Mouse (Mus musculus) hindbrain, embryonic 14.5 days (tissue): ENCODE data around the gene Tanc1. TPM values are rescaled to one million over a fixed set of nuclear protein-coding genes. Genes with fewer than 3 reads are reported as not detected.
A peak's percentile ranks its signal among the peaks of the same experiment; 100 is the strongest.

Experiments used
- ATAC-seq: fragments of 200-750 bp; cut with Nextera tagmentation; 2 replicates; pipeline ENCODE4 v1.8.0; 2017; ENCODE audit warnings: moderate number of reproducible peaks, mild to moderate bottlenecking, moderate TSS enrichment, moderate library complexity; ENCODE audit not compliant: low FRiP score
- DNase-seq: peaks from one replicate; pipeline ENCODE4 v3.0.0-alpha.2; 2015; ENCODE audit warnings: low spot score
- H3K27ac ChIP-seq: fragments of 300-500 bp; sonication (generic); 2 replicates; pipeline ENCODE4 v1.5.1; 2014; ENCODE audit warnings: mild to moderate bottlenecking, moderate library complexity
- H3K27me3 ChIP-seq: fragments of 300-500 bp; sonication (generic); 2 replicates; pipeline ENCODE4 v1.6.1; 2014; ENCODE audit warnings: mild to moderate bottlenecking, low read length, mixed read lengths; ENCODE audit not compliant: control insufficient read depth, insufficient read depth
- H3K36me3 ChIP-seq: fragments of 300-500 bp; sonication (generic); replicated peaks from 2 replicates; pipeline ENCODE4 v1.6.1; 2014; ENCODE audit not compliant: control insufficient read depth, insufficient read depth
- H3K4me1 ChIP-seq: fragments of 300-500 bp; sonication (generic); replicated peaks from 2 replicates; pipeline ENCODE4 v1.6.1; 2014; ENCODE audit warnings: antibody characterized with exemption, low read length, mixed read lengths; ENCODE audit not compliant: control insufficient read depth, insufficient read depth
- H3K4me2 ChIP-seq: fragments of 300-500 bp; sonication (generic); replicated peaks from 2 replicates; pipeline ENCODE4 v1.6.1; 2014; ENCODE audit warnings: mild to moderate bottlenecking, moderate library complexity
- H3K4me3 ChIP-seq: fragments of 300-500 bp; sonication (generic); replicated peaks from 2 replicates; pipeline ENCODE4 v1.5.1; 2014; ENCODE audit warnings: mild to moderate bottlenecking, low read length
- H3K9ac ChIP-seq: fragments of 300-500 bp; sonication (generic); 2 replicates; pipeline ENCODE4 v1.6.1; 2014
- H3K9me3 ChIP-seq: fragments of 300-500 bp; sonication (generic); 2 replicates; pipeline ENCODE4 v1.6.1; 2016; ENCODE audit warnings: low read length; ENCODE audit not compliant: control insufficient read depth
- WGBS: fragments of 180-500 bp; shearing (Covaris S2); extraction: QIAGEN DNeasy Blood & Tissue Kit; methylation state at CpG from one replicate; pipeline ENCODE4 v1.1.7; 2014; 5-methylcytosine and 5-hydroxymethylcytosine counted together
- polyA plus RNA-seq: library from polyadenylated mRNA; unstranded; fragments of >200 nt; fragmentation: Nextera tagmentation; extraction: Ambion mirVana; gene quantifications from 2 replicates; pipeline ENCODE4 v1.2.1, GENCODE M21; 2014

The Tanc1 gene
- polyA plus RNA-seq, 1 experiment from 2014 or later = 7.9 TPM

DNA sequence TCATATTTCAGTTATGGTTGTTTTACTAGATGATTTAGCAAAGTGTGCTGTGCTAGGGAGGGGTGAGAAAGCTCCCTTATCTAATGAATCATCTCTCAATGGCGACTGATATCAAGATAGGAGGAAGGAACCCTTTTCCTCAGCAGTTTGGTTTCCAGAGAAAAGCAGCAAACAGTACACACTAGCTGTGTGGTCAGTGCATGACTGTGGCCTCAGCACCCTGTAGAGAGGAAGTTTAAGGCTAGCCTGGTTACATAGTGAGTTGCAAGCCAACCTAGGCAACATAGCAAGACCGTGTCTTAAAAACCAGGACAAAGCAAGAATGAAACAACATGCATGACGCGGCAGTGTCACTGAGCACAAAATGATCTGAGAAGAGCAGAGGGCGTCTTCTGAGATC is 150.4 kb downstream of the Tanc1 start:
- no peak for ATAC-seq
- H3K9me3 ChIP-seq = no peaks in the 10 kb centered on the region
- no peaks in the 10 kb centered on the region for H3K4me1 ChIP-seq
- no peak for DNase-seq
- H3K9ac ChIP-seq = no peak overlapping the region
- no peak overlapping the region for H3K4me2 ChIP-seq
- no peaks in the 10 kb centered on the region for H3K27me3 ChIP-seq
- no peak overlapping the region for H3K27ac ChIP-seq
- H3K4me3 ChIP-seq = no peak overlapping the region
- no peaks in the 10 kb centered on the region; the same call in 1 of the 2 replicates for H3K36me3 ChIP-seq
- WGBS = 85% methylated on average over 5 of the region's 5 CpGs

DNA sequence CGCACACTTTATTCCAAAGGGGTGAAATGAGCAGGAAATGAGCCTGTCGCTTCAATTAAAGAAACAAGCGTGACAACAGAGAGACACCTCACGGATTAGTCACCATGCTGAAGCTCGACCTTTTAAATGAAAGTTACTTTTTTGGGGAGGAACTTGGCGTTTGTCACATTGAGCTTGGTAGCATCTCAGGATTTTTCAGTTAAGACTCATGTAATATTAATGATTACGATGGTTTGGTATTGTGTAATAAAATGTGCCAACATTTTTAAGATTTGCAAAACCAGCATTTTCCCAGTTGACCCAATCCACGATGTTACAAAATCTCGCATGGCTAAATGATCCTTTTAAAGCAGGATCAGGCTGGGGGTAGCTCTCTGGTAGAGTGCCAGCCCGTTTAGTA is 153.8 kb downstream of the Tanc1 start:
- no peak for DNase-seq
- Histone ChIP-seq H3K27ac (no peak overlapping the region), H3K36me3 (no peaks in the 10 kb centered on the region), H3K27me3 (no peaks in the 10 kb centered on the region), H3K9ac (no peak overlapping the region), H3K4me3 (no peak overlapping the region), H3K4me2 (no peak overlapping the region), H3K9me3 (no peaks in the 10 kb centered on the region), H3K4me1 (0 out of 2 replicates have a peak, but pooled peaks cover 3% of the 10 kb centered on the region)
- WGBS = 64% methylated on average over 10 of the region's 10 CpGs
- ATAC-seq = no peak

DNA sequence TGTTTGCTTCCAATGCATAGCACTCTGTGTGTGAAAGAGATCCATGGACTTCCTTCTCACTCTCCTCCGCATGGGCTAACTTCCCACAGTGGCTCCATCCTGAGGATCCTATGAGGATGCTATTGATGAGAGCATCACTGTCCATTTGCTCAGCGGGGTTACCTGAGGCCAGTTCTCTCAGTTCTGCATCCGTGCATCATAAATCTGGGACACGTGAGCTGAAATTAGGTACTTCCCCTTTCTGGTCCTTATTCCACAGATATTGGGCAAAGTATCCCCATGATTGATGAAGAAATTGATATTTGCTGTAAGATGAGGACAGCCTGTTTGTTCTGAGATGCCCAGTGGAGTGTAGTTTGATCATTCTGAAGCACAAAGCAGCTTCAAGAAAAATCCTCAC is 156.1 kb downstream of the Tanc1 start:
- ATAC-seq = no peak
- Histone ChIP-seq H3K4me1 (peaks cover 25% of the 10 kb centered on the region), H3K9ac (no peak overlapping the region), H3K9me3 (no peaks in the 10 kb centered on the region), H3K27ac (no peak overlapping the region), H3K4me3 (no peak overlapping the region), H3K27me3 (no peaks in the 10 kb centered on the region), H3K36me3 (no peaks in the 10 kb centered on the region), H3K4me2 (no peak overlapping the region)
- 97% methylated on average over 4 of the region's 4 CpGs for WGBS
- no peak for DNase-seq

DNA sequence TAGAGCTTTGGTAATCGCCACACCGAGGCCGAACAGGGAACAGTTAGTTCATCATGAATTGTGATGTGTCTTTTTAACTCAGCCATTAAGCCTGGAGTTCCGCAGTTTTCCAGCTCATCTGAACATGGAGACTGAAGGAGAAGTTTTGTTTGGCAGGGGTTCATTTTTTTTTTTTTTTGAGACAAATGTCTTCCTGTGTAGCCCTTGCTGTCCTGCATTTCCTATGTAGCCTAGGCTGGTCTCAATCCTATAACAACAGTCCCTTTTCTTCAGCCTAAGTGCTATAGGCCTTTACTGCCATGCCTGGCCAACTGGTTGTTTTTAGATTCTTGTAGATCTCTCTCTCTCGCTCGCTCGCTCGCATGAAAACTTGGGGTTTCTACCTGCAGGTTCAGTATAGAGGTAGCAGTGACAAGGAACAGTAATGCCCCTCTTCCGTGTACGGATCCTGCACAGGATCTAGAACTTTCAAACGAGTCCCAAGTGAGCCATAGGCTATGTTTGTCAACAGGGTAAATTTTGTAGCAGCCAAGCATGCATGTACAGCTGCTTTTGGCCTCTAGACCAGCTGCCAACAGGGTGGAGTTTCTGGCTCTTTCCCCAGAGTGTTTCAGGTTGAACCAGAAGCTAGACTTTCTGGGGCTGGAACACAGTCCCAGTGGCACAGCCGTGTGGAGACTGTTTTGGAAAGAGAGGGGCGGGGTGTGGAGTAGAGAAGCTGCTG is 157.0 kb downstream of the Tanc1 start:
- Histone ChIP-seq H3K4me1 (peaks cover 27% of the 10 kb centered on the region), H3K9ac (no peak overlapping the region), H3K9me3 (no peaks in the 10 kb centered on the region), H3K27me3 (no peaks in the 10 kb centered on the region), H3K36me3 (no peaks in the 10 kb centered on the region), H3K27ac (no peak overlapping the region), H3K4me3 (no peak overlapping the region), H3K4me2 (no peak overlapping the region)
- 90% methylated on average over 13 of the region's 13 CpGs for WGBS
- DNase-seq (no peak), ATAC-seq (no peak)

DNA sequence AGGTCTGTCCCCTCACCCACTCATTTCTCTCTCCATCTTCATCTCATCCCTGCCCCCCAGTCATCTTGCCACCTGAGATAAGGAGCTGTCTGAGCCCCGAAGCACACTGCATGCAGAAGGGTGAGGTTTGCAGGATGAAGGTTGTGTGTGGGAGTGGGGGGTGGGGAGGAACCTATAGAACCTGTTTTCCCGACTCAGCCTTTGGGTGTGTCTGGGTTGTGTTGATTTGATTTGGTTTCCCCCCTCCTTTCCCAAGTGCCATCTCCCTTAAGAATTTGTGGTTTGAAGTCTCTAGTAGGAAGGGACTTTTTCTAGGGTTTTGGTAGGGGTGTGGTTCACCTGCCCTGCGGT is 157.5 kb downstream of the Tanc1 start:
- ATAC-seq (no peak), DNase-seq (no peak)
- Histone ChIP-seq H3K4me2 (no peak overlapping the region), H3K4me1 (peaks cover 27% of the 10 kb centered on the region), H3K27me3 (no peaks in the 10 kb centered on the region), H3K27ac (no peak overlapping the region), H3K4me3 (no peak overlapping the region), H3K36me3 (no peaks in the 10 kb centered on the region), H3K9ac (no peak overlapping the region), H3K9me3 (no peaks in the 10 kb centered on the region)
- 90% methylated on average over 3 of the region's 3 CpGs for WGBS

DNA sequence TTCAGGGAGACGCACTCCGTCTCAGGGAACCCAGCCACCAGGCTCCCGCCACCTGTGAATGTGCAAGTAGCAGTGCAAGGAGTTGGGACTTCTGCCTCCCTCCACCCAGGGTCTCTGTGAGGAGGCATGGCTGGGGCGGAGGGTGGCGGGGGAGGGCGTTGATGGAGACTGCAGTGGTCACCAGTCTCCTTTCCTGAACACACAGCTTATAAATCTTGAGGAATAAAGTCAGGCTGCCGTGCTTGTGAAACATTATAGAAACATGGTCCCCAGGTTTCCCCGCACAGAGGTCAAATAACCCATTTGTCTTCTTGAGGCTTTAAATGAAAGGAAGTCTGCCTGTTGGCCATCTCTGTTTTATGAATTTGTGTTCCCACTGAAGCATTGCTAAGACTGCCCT is 159.9 kb downstream of the Tanc1 start:
- Histone ChIP-seq H3K4me2 (peak overlapping the region; percentile 33; the same call in 1 of the 2 replicates), H3K9ac (peak overlapping the region; percentile 2; the same call in 1 of the 2 replicates), H3K9me3 (no peaks in the 10 kb centered on the region), H3K27me3 (no peaks in the 10 kb centered on the region), H3K4me1 (peaks cover 27% of the 10 kb centered on the region), H3K4me3 (no peak overlapping the region), H3K27ac (peak overlapping the region; percentile 74), H3K36me3 (no peaks in the 10 kb centered on the region)
- DNase-seq = no peak
- ATAC-seq = 0 out of 2 replicates have a peak, but pooled peaks have one; percentile 15
- 65% methylated on average over 8 of the region's 8 CpGs for WGBS

GRCm38 (mm10) chr2:59772261-59772683 is 160.4 kb downstream of the Tanc1 start:
- peak; percentile 84 for ATAC-seq
- H3K9ac ChIP-seq = peak overlapping the region; percentile 2; the same call in 1 of the 2 replicates
- WGBS = 31% methylated on average over 12 of the region's 12 CpGs
- no peak overlapping the region for H3K4me3 ChIP-seq
- H3K4me1 ChIP-seq = peaks cover 27% of the 10 kb centered on the region
- no peaks in the 10 kb centered on the region for H3K9me3 ChIP-seq
- DNase-seq = peak; percentile 46
- H3K36me3 ChIP-seq = no peaks in the 10 kb centered on the region
- H3K27ac ChIP-seq = peak overlapping the region; percentile 74
- H3K27me3 ChIP-seq = no peaks in the 10 kb centered on the region
- H3K4me2 ChIP-seq = peak overlapping the region; percentile 33

- Histone ChIP-seq H3K4me1 (peaks cover 27% of the 10 kb centered on the region), H3K9me3 (no peaks in the 10 kb centered on the region), H3K4me2 (no peak overlapping the region), H3K27ac (no peak overlapping the region), H3K9ac (no peak overlapping the region), H3K27me3 (no peaks in the 10 kb centered on the region), H3K4me3 (no peak overlapping the region), H3K36me3 (no peaks in the 10 kb centered on the region)
- 89% methylated on average over 6 of the region's 6 CpGs for WGBS
- DNase-seq (no peak), ATAC-seq (no peak)
Observed at GRCm38 (mm10) chr2:59774374-59774773, 162.5 kb downstream of the Tanc1 start.

DNA sequence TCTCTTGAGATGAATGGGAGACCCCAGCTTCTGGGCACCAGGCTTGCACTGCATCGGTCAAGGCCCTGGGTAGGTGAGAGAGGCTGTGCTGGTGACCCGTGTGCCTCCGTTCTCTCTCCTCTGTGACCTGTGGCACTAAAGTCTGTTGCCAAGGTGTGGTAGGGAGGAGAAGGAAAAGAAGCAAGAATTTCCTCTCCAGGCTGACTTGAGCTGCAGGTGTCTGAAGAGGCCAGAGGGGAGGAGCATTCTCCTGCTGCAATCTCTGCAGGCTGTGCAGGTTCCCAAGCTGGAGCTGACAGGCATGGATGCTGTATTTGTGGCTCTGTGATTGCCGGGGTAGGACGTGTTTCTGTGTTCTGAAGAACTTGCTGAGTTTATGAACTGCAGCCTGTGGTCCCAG is 163.3 kb downstream of the Tanc1 start:
- no peak overlapping the region for H3K4me2 ChIP-seq
- no peaks in the 10 kb centered on the region for H3K36me3 ChIP-seq
- no peak for DNase-seq
- H3K4me3 ChIP-seq = no peak overlapping the region
- no peaks in the 10 kb centered on the region for H3K27me3 ChIP-seq
- H3K27ac ChIP-seq = no peak overlapping the region
- 70% methylated on average over 5 of the region's 5 CpGs for WGBS
- no peak for ATAC-seq
- H3K9ac ChIP-seq = no peak overlapping the region
- no peaks in the 10 kb centered on the region for H3K9me3 ChIP-seq
- peaks cover 27% of the 10 kb centered on the region for H3K4me1 ChIP-seq

DNA sequence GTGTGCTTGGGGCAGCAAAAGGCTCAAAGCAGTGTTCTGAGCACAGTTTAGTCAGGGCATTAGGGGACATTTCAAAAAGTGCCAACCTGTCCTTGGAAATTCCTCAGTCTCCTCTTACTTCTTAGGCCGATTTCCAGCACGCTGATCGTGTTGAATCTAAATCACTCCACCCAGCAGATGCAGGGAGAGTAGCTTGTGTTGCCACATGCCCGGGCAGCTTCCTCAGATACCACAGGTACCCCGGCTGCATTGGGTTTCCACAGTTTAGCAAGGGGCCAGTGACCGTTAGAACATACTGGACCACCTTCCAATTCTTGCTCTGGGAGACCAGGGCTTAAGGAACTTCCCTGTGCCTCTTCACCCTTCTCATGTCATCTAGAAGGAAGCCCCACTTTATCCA is 164.0 kb downstream of the Tanc1 start:
- Histone ChIP-seq H3K27ac (no peak overlapping the region), H3K4me3 (no peak overlapping the region), H3K27me3 (no peaks in the 10 kb centered on the region), H3K9ac (no peak overlapping the region), H3K9me3 (no peaks in the 10 kb centered on the region), H3K4me2 (no peak overlapping the region), H3K36me3 (no peaks in the 10 kb centered on the region), H3K4me1 (peaks cover 23% of the 10 kb centered on the region)
- ATAC-seq = no peak
- 84% methylated on average over 6 of the region's 6 CpGs for WGBS
- no peak for DNase-seq
